Mouse (Mus musculus): ENCODE results near the gene Taf6l. TPM values are rescaled to one million over a fixed set of nuclear protein-coding genes. Genes with fewer than 3 reads are reported as not detected.

Gene Taf6l
- polyA plus RNA-seq, 1 experiment, result 33.7 TPM

DNA sequence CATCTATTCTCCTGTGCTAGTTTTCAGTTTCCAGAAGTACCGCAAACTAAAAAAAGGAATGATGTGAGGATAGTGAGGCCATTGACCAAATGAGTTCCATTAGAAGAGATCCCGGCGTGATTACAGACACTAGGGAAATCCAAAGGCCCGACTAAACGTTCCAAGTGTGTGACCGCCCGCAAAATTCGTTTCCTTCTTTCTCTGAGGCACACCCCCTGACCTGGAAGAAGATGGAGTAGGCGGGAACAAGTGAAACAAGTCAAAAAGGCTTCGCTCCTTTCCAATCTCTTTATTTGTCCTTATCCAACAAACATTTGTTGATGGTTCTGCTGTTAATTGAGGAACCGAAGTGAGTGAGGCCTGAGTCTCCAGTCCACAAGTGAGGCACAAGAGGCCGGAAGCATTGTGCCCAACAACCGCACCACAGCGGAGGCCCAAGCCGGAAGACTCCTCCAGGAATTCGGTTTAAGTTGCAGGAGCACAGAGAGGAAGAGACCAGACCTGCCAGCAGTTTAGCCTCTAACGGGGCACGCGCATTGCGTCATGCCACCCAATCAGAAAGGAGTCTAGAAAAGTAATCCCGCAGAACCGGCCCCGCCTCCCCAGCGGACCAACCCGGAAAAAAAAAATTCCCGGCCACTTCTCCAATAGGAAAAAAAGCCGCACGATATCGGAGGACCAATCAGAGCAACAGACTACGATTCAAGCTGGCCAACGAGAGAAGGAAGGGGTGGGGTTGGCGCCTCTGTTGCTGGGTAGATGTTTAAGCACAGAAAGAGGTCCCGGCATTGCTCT, 32.8 kb upstream of the Taf6l start, which contains the start of gene Ttc9c:
Gene Ttc9c (minus strand): TSS at position 533 of the 795 bp plus-strand sequence.
- no peak for TF ChIP-seq FLI1 (IDR thresholded peaks at IDR 0.05; ENCODE audit: low read length)
- no peak for TF ChIP-seq GATA1 (IDR thresholded peaks at IDR 0.05; ENCODE audit: borderline replicate concordance, low read length)
- H3K4me3 ChIP-seq (replicated peaks), result peak within 1 kb of the TSS; percentile 94
- peaks cover 51% of the 10 kb centered on the region for H3K36me3 ChIP-seq (replicated peaks; ENCODE audit: low read length)
- peaks cover 51% of the 10 kb centered on the region for H3K4me1 ChIP-seq
- H3K27me3 ChIP-seq (replicated peaks), result no peaks in the 10 kb centered on the region
- H3K9me3 ChIP-seq, result no peaks in the 10 kb centered on the region

DNA sequence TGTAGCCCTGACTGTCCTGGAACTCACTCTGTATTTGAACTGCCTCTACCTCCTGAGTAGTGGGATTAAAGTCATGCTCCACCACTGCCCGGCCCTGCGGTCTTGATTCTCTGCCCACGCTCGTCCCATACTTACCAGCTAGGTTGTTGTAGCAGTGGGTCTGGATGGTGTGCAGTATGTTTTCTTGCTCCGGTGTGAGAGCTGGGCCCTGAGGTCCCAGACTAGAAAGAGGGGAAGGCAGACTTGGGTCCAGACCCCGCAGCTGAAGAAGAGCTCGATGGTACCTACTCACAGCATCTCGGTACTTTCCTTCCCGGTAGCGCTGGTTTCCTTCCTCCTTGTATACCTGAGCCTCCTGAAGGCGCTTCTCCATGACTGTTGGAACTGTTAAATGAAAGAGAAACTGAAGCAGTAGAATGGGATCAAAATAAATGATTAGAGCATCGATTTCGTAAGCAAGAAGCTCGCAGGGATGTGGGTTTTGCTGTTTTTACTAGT, 32.1 kb upstream of the Taf6l start:
- Histone ChIP-seq H3K9me3 (no peaks in the 10 kb centered on the region), H3K4me1 (peaks cover 55% of the 10 kb centered on the region), H3K27me3 (replicated peaks) (no peaks in the 10 kb centered on the region), H3K36me3 (replicated peaks; ENCODE audit: low read length) (peaks cover 51% of the 10 kb centered on the region), H3K4me3 (replicated peaks) (peak overlapping the region; percentile 94)
- TF ChIP-seq GATA1 (IDR thresholded peaks at IDR 0.05; ENCODE audit: borderline replicate concordance, low read length) (no peak), FLI1 (IDR thresholded peaks at IDR 0.05; ENCODE audit: low read length) (no peak)

DNA sequence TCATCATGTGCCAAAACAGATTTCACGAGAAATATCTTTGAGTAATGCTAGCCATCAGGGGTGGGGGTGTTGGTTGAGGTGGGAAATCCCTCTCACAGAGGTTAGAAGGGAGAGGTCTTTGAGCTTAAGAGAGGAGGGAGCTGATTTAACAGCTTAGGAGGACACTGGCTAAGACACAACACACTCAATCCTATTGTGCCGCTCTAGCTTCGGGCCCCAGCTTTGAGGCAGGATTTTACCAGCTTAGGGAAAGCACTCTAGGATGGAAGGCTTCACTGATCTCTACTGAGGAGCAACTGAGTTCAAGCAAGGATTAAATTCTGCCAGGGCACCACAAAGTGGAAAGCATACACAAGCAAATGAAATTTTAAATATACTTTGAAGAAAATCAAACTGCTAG, 30.8 kb upstream of the Taf6l start:
- Histone ChIP-seq H3K4me3 (replicated peaks) (peak overlapping the region; percentile 56), H3K9me3 (no peaks in the 10 kb centered on the region), H3K27me3 (replicated peaks) (no peaks in the 10 kb centered on the region), H3K36me3 (replicated peaks; ENCODE audit: low read length) (peaks cover 53% of the 10 kb centered on the region), H3K4me1 (peaks cover 42% of the 10 kb centered on the region)
- TF ChIP-seq GATA1 (IDR thresholded peaks at IDR 0.05; ENCODE audit: borderline replicate concordance, low read length) (no peak), FLI1 (IDR thresholded peaks at IDR 0.05; ENCODE audit: low read length) (no peak)

DNA sequence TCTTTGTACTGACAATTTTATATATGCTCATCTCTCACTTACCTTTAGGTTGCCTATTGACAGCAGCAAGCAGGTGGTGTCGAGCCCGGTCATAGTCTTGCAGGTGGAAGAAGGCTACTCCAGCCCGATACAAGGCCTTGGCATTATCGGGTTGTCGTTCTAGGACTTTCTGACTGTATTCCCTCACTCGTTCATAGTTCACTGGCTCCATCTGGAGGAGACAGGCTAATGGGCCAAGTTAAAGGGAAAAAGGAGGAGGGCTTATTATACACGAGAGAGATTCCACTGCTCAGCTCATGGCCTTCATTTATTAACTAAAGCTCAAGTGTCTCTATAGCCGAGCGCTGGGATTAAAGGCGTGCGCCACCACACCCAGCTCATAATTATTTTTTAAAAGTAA, 29.6 kb upstream of the Taf6l start:
- Histone ChIP-seq H3K4me3 (replicated peaks) (no peak overlapping the region), H3K27me3 (replicated peaks) (no peaks in the 10 kb centered on the region), H3K36me3 (replicated peaks; ENCODE audit: low read length) (peaks cover 60% of the 10 kb centered on the region), H3K4me1 (peaks cover 40% of the 10 kb centered on the region), H3K9me3 (no peaks in the 10 kb centered on the region)
- no peak for TF ChIP-seq FLI1 (IDR thresholded peaks at IDR 0.05; ENCODE audit: low read length)
- TF ChIP-seq GATA1 (IDR thresholded peaks at IDR 0.05; ENCODE audit: borderline replicate concordance, low read length), result no peak

DNA sequence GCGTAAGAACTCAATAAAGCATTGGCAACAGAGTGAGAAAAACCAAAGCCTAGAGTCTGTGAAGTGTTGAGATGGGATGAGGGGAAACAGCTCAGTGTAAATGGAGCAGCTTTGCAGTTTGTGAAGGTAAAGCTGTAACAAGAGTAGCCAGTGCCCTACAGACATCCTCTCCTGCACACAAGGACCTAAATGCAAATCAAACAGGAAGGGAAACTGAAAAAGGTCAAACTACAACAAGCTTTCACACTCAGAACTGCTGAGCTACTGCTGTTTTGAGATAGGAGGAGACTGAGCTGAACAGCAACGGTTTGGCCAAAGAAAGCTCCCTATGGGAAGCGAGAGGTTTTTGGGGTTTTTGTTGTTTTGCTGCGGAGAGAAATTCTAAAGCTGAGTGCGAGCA, 20.6 kb upstream of the Taf6l start:
- Histone ChIP-seq H3K27me3 (replicated peaks) (no peaks in the 10 kb centered on the region), H3K9me3 (no peaks in the 10 kb centered on the region), H3K4me3 (replicated peaks) (peak overlapping the region; percentile 5), H3K4me1 (peaks cover 57% of the 10 kb centered on the region), H3K36me3 (replicated peaks; ENCODE audit: low read length) (peaks cover 74% of the 10 kb centered on the region)
- no peak for TF ChIP-seq GATA1 (IDR thresholded peaks at IDR 0.05; ENCODE audit: borderline replicate concordance, low read length)
- no peak for TF ChIP-seq FLI1 (IDR thresholded peaks at IDR 0.05; ENCODE audit: low read length)

DNA sequence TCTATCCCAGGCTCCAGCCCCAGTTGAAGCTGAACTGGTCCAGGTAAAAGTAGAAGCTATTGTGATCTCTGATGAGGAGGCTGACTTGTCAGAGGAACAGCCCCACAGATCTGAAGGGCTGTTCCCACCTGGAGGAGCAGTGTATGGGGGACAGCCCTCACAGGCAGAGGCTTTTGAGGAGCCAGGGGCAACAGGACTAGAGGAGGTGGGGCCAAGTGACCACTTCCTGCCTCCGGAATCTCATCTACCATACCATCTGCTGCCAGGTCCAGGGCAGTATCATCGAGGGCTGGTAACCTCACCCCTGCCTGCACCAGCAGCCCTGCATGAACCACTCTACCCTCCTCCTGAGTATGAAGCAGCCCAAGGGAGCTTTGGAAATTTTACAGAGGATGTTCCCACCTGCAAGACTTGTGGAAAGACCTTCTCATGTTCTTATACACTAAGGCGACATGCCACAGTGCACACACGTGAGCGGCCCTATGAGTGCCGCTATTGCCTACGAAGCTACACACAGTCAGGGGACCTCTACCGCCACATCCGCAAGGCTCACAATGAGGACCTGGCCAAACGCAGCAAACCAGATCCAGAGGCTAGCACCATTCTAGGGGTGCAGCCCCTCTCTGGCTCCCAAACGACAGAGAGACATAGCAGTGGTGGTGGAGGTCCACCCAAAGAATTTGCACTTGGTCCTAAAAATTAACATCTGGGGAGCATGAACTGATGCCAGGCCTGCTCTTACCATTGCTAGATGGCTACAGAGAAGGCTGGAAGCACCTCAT, 17.9 kb upstream of the Taf6l start:
- peak overlapping the region; percentile 95 for H3K4me3 ChIP-seq (replicated peaks)
- no peaks in the 10 kb centered on the region for H3K27me3 ChIP-seq (replicated peaks)
- H3K4me1 ChIP-seq, result peaks cover 70% of the 10 kb centered on the region
- no peak for TF ChIP-seq GATA1 (IDR thresholded peaks at IDR 0.05; ENCODE audit: borderline replicate concordance, low read length)
- H3K36me3 ChIP-seq (replicated peaks; ENCODE audit: low read length), result peaks cover 50% of the 10 kb centered on the region
- H3K9me3 ChIP-seq, result no peaks in the 10 kb centered on the region

DNA sequence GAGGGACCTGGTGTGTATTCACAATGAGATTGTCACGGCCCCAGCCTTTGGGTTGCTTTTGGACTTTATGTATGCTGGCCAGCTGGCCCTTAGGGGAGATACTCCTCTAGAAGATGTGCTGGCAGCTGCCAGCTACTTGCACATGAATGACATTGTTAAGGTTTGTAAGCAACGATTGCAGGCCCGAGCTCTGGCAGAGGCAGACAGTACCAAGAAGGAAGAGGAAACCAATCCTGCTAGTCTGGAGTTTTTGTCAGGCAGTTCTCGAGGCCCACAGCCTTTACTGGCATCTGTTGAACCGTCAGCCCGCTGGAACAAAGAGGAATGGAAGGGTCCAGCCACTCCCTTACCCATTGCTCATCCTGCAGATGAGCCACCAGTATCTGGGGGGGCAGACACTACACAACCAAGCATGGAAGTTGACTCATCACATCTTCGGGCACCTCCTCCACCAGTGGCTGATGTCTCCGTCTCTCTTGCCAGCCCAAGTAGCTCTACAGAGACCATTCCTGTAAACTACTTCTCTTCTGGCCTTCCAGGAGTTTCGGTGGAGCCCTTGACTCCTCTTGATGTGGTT, 17.1 kb upstream of the Taf6l start:
- H3K4me3 ChIP-seq (replicated peaks), result peak overlapping the region; percentile 95
- no peak for TF ChIP-seq GATA1 (IDR thresholded peaks at IDR 0.05; ENCODE audit: borderline replicate concordance, low read length)
- no peak for TF ChIP-seq FLI1 (IDR thresholded peaks at IDR 0.05; ENCODE audit: low read length)
- peaks cover 70% of the 10 kb centered on the region for H3K4me1 ChIP-seq
- no peaks in the 10 kb centered on the region for H3K27me3 ChIP-seq (replicated peaks)
- H3K36me3 ChIP-seq (replicated peaks; ENCODE audit: low read length), result peaks cover 42% of the 10 kb centered on the region
- H3K9me3 ChIP-seq, result no peaks in the 10 kb centered on the region

DNA sequence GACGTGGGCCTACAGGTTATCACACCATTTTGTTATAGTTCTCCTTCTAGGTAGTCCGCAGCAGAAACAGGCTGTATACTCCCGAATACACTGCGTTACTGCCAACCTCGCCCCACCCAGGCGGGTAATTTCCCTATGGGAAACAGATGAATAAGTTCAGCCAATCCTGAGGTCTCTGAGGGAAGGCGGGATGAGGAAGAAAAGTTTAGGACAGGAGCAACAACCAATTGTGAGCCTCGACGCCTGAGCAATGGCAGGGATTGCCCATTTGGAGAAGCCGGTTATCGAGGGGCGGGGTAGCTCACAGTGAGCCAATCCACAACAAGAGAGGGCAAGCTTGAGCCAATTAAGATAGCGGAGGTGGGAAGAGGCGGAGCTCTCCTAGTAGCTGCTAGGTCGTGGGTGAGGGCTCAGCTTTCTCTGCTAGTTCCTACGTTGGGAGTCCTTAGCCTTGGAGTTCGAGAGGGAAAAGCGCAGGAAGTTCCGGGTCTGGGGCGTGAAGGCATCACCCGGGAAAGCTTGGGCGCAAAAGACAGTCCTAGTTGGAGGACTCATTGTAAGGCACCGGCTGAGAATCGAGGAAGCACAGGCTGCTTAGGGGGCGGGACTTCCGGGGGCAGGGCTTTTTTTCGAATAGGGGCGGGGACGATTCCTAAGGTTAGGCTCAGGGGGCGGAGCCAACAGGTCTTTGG, 16.1 kb upstream of the Taf6l start, which contains the start of gene Zbtb3:
Gene Zbtb3 (plus strand): TSS at position 426 of the 692 bp plus-strand sequence.
- Histone ChIP-seq H3K9me3 (no peaks in the 10 kb centered on the region), H3K4me3 (replicated peaks) (peak within 1 kb of the TSS; percentile 95), H3K27me3 (replicated peaks) (no peaks in the 10 kb centered on the region), H3K36me3 (replicated peaks; ENCODE audit: low read length) (peaks cover 32% of the 10 kb centered on the region), H3K4me1 (peaks cover 69% of the 10 kb centered on the region)
- TF ChIP-seq FLI1 (IDR thresholded peaks at IDR 0.05; ENCODE audit: low read length) (no peak), GATA1 (IDR thresholded peaks at IDR 0.05; ENCODE audit: borderline replicate concordance, low read length) (no peak)

DNA sequence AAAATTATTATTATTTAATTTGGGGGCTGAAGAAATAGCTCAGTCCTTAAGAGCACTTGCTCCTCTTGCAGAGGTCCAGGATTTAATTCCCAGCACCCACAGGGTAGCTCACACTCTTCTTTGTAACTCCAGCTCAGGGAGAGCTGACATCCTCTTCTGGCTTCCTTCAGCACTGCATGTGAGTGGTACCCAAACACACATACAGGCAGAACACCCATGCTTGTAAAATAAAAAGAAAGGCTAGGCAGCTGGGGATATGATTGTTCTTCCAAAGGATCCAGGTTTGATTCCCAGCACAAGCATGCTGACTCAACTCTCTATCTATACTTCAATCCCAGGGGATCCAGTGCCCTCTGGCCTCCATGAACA, 12.7 kb upstream of the Taf6l start:
- Histone ChIP-seq H3K27me3 (replicated peaks) (no peaks in the 10 kb centered on the region), H3K4me1 (peaks cover 49% of the 10 kb centered on the region), H3K9me3 (no peaks in the 10 kb centered on the region), H3K4me3 (replicated peaks) (peak overlapping the region; percentile 99), H3K36me3 (replicated peaks; ENCODE audit: low read length) (peaks cover 25% of the 10 kb centered on the region)
- TF ChIP-seq GATA1 (IDR thresholded peaks at IDR 0.05; ENCODE audit: borderline replicate concordance, low read length), result no peak
- TF ChIP-seq FLI1 (IDR thresholded peaks at IDR 0.05; ENCODE audit: low read length), result no peak
